Mouse (Mus musculus): ENCODE measurements at regions not wholly inside any gene's neighbourhood (a gene's known extent, or its start where the extent isn't known, plus 50 kb on each side); places are given as distances from the start of the nearest gene placed in this dataset.

GRCm38 (mm10) chr4:29091495-29092211, 278.7 kb downstream of the Epha7 start:
- TF ChIP-seq POLR2A (IDR thresholded peaks at IDR 0.05; ENCODE audit: control insufficient read depth, low read depth, low read length) (no peak), CTCF (IDR thresholded peaks at IDR 0.05; ENCODE audit: control insufficient read depth, insufficient read depth, insufficient replicate concordance, low read depth, low read length) (no peak)

All from testis, adult 2 months (tissue).